Mouse (Mus musculus) hindbrain, embryonic 11.5 days (tissue): ENCODE measurements around the gene Dcn. TPM values are rescaled to one million over a fixed set of nuclear protein-coding genes. Genes with fewer than 3 reads are reported as not detected.

Source experiments
- ATAC-seq: fragments of 200-750 bp; cut with Nextera tagmentation; 2 replicates; pipeline ENCODE4 v1.8.0; 2017; ENCODE audit warnings: mild to moderate bottlenecking, moderate TSS enrichment, moderate library complexity; ENCODE audit not compliant: low FRiP score
- DNase-seq: peaks from one replicate; pipeline ENCODE4 v3.0.0-alpha.2; 2015; ENCODE audit warnings: low spot score
- H3K27ac ChIP-seq: fragments of 300-500 bp; sonication (generic); 2 replicates; pipeline ENCODE4 v1.5.1; 2014; ENCODE audit warnings: mild to moderate bottlenecking, low read depth, low read length
- H3K27me3 ChIP-seq: fragments of 300-500 bp; sonication (generic); 2 replicates; pipeline ENCODE4 v1.6.1; 2014; ENCODE audit warnings: mild to moderate bottlenecking, low read length, moderate library complexity, mixed read lengths; ENCODE audit not compliant: control insufficient read depth, insufficient read depth
- H3K36me3 ChIP-seq: fragments of 300-500 bp; sonication (generic); 2 replicates; pipeline ENCODE4 v1.6.1; 2014; ENCODE audit warnings: mild to moderate bottlenecking, low read length, moderate library complexity, mixed read lengths; ENCODE audit not compliant: control insufficient read depth, insufficient read depth
- H3K4me1 ChIP-seq: fragments of 300-500 bp; sonication (generic); replicated peaks from 2 replicates; pipeline ENCODE4 v1.6.1; 2014; ENCODE audit warnings: low read length, mixed read lengths; ENCODE audit not compliant: control insufficient read depth, insufficient read depth
- H3K4me2 ChIP-seq: fragments of 300-500 bp; sonication (generic); replicated peaks from 2 replicates; pipeline ENCODE4 v1.6.1; 2014; ENCODE audit warnings: mild to moderate bottlenecking, low read depth, low read length
- H3K4me3 ChIP-seq: fragments of 300-500 bp; sonication (generic); 2 replicates; pipeline ENCODE4 v1.5.1; 2014; ENCODE audit warnings: low read depth, low read length
- H3K9ac ChIP-seq: fragments of 300-500 bp; sonication (generic); 2 replicates; pipeline ENCODE4 v1.6.1; 2014; ENCODE audit warnings: low read depth, low read length
- H3K9me3 ChIP-seq: fragments of 300-500 bp; sonication (generic); 2 replicates; pipeline ENCODE4 v1.6.1; 2016; ENCODE audit warnings: low read length; ENCODE audit not compliant: control insufficient read depth
- WGBS: fragments of 180-500 bp; shearing (Covaris S2); extraction: QIAGEN DNeasy Blood & Tissue Kit; methylation state at CpG from one replicate; pipeline ENCODE4 v1.1.7; 2014; 5-methylcytosine and 5-hydroxymethylcytosine counted together
- polyA plus RNA-seq: library from polyadenylated mRNA; unstranded; fragments of >200 nt; fragmentation: Nextera tagmentation; extraction: Ambion mirVana; gene quantifications from 2 replicates; pipeline ENCODE4 v1.2.1, GENCODE M21; 2014

Dcn gene
- polyA plus RNA-seq, 1 experiment from 2014 or later, result 37.0 TPM

- no peak for DNase-seq
- 83% methylated on average over 3 of the region's 3 CpGs for WGBS
- H3K27ac ChIP-seq, result no peak overlapping the region
- H3K4me2 ChIP-seq, result no peak overlapping the region
- H3K4me3 ChIP-seq, result no peak overlapping the region
- ATAC-seq, result no peak
- H3K9me3 ChIP-seq, result no peaks in the 10 kb centered on the region
- no peak overlapping the region for H3K9ac ChIP-seq
- H3K27me3 ChIP-seq, result no peaks in the 10 kb centered on the region
- H3K36me3 ChIP-seq, result no peaks in the 10 kb centered on the region
- H3K4me1 ChIP-seq, result no peaks in the 10 kb centered on the region
These were observed 44.0 kb downstream of the Dcn start for GRCm38 (mm10) chr10:97523366-97523765.

- DNase-seq (no peak), ATAC-seq (no peak)
- Histone ChIP-seq H3K9me3 (no peaks in the 10 kb centered on the region), H3K27ac (no peak overlapping the region), H3K36me3 (no peaks in the 10 kb centered on the region), H3K4me3 (no peak overlapping the region), H3K9ac (no peak overlapping the region), H3K27me3 (no peaks in the 10 kb centered on the region), H3K4me1 (no peaks in the 10 kb centered on the region), H3K4me2 (no peak overlapping the region)
- WGBS, result 87% methylated on average over 4 of the region's 4 CpGs
These were observed 56.3 kb downstream of the Dcn start for GRCm38 (mm10) chr10:97535697-97536096.

GRCm38 (mm10) chr10:97536921-97537320 lies 57.5 kb downstream of the Dcn start:
- no peaks in the 10 kb centered on the region for H3K27me3 ChIP-seq
- H3K27ac ChIP-seq, result no peak overlapping the region
- ATAC-seq (no peak), DNase-seq (no peak)
- H3K36me3 ChIP-seq, result no peaks in the 10 kb centered on the region
- H3K4me2 ChIP-seq, result no peak overlapping the region
- H3K9ac ChIP-seq, result no peak overlapping the region
- H3K4me1 ChIP-seq, result no peaks in the 10 kb centered on the region
- 61% methylated on average over 2 of the region's 2 CpGs for WGBS
- no peak overlapping the region for H3K4me3 ChIP-seq
- H3K9me3 ChIP-seq, result no peaks in the 10 kb centered on the region

- no peak overlapping the region for H3K4me2 ChIP-seq
- H3K4me1 ChIP-seq, result no peaks in the 10 kb centered on the region
- no peaks in the 10 kb centered on the region for H3K36me3 ChIP-seq
- no peak overlapping the region for H3K27ac ChIP-seq
- H3K27me3 ChIP-seq, result no peaks in the 10 kb centered on the region
- no peak overlapping the region for H3K9ac ChIP-seq
- ATAC-seq, result no peak
- no peak overlapping the region for H3K4me3 ChIP-seq
- WGBS, result 93% methylated on average over 4 of the region's 4 CpGs
- H3K9me3 ChIP-seq, result no peaks in the 10 kb centered on the region
- no peak for DNase-seq
These were observed 58.8 kb downstream of the Dcn start for GRCm38 (mm10) chr10:97538202-97538601.

- H3K4me2 ChIP-seq, result no peak overlapping the region
- no peak for DNase-seq
- no peaks in the 10 kb centered on the region for H3K4me1 ChIP-seq
- 86% methylated on average over 1 of the region's 1 CpGs for WGBS
- H3K36me3 ChIP-seq, result no peaks in the 10 kb centered on the region
- no peak for ATAC-seq
- H3K4me3 ChIP-seq, result no peak overlapping the region
- no peaks in the 10 kb centered on the region for H3K9me3 ChIP-seq
- H3K27ac ChIP-seq, result no peak overlapping the region
- H3K27me3 ChIP-seq, result no peaks in the 10 kb centered on the region
- H3K9ac ChIP-seq, result no peak overlapping the region
These were observed 68.3 kb downstream of the Dcn start for GRCm38 (mm10) chr10:97547740-97548139.

GRCm38 (mm10) chr10:97564957-97565856 lies 85.8 kb downstream of the Dcn start, which contains the start of gene Lum:
TSS of gene Lum (plus strand) at chr10:97565128.
- Histone ChIP-seq H3K9ac (no peak within 1 kb of the TSS), H3K27me3 (no peaks in the 10 kb centered on the region), H3K4me3 (no peak within 1 kb of the TSS), H3K27ac (no peak within 1 kb of the TSS), H3K9me3 (no peaks in the 10 kb centered on the region), H3K4me1 (no peaks in the 10 kb centered on the region), H3K4me2 (no peak within 1 kb of the TSS), H3K36me3 (no peaks in the 10 kb centered on the region)
- no peak; the same call in 1 of the 2 replicates for ATAC-seq
- 60% methylated on average over 10 of the region's 10 CpGs for WGBS
- peak; percentile 21 for DNase-seq

GRCm38 (mm10) chr10:97567489-97568135 lies 88.2 kb downstream of the Dcn start:
- 64% methylated on average over 8 of the region's 8 CpGs for WGBS
- DNase-seq, result no peak

More at GRCm38 (mm10) chr10:97567489-97568135, 88.2 kb downstream of the Dcn start:
- Histone ChIP-seq H3K4me3 (no peak overlapping the region), H3K27ac (no peak overlapping the region), H3K27me3 (no peaks in the 10 kb centered on the region), H3K9me3 (no peaks in the 10 kb centered on the region), H3K4me2 (no peak overlapping the region), H3K36me3 (no peaks in the 10 kb centered on the region), H3K4me1 (no peaks in the 10 kb centered on the region), H3K9ac (no peak overlapping the region)
- no peak for ATAC-seq
